Mouse (Mus musculus) limb, embryonic 14.5 days (tissue): ENCODE results near the gene Urah. TPM values are rescaled to one million over a fixed set of nuclear protein-coding genes. Genes with fewer than 3 reads are reported as not detected.
A peak's percentile ranks its signal among the peaks of the same experiment; 100 is the strongest.

Source experiments
- ATAC-seq: fragments of 200-750 bp; cut with Nextera tagmentation; 2 replicates; pipeline ENCODE4 v1.8.0; 2017; ENCODE audit warnings: low read depth, moderate number of reproducible peaks, moderate TSS enrichment; ENCODE audit not compliant: low FRiP score
- DNase-seq: peaks from one replicate; pipeline ENCODE4 v3.0.0-alpha.2; 2015; ENCODE audit warnings: low spot score
- H3K27ac ChIP-seq: fragments of 300-500 bp; sonication (generic); replicated peaks from 2 replicates; pipeline ENCODE4 v1.5.1; 2014; ENCODE audit warnings: low read depth, mild to moderate bottlenecking, low read length, moderate library complexity, mixed read lengths
- H3K27me3 ChIP-seq: fragments of 300-500 bp; sonication (generic); 2 replicates; pipeline ENCODE4 v1.6.1; 2014; ENCODE audit warnings: low read length, mixed read lengths; ENCODE audit not compliant: control insufficient read depth, insufficient read depth
- H3K36me3 ChIP-seq: fragments of 300-500 bp; sonication (generic); 2 replicates; pipeline ENCODE4 v1.6.1; 2014; ENCODE audit warnings: mild to moderate bottlenecking, low read length, moderate library complexity, mixed read lengths; ENCODE audit not compliant: control insufficient read depth, insufficient read depth
- H3K4me1 ChIP-seq: fragments of 300-500 bp; sonication (generic); 2 replicates; pipeline ENCODE4 v1.6.1; 2014; ENCODE audit warnings: antibody characterized with exemption, low read length, mixed read lengths; ENCODE audit not compliant: control insufficient read depth, insufficient read depth
- H3K4me2 ChIP-seq: fragments of 300-500 bp; sonication (generic); replicated peaks from 2 replicates; pipeline ENCODE4 v1.6.1; 2014; ENCODE audit warnings: low read depth, mild to moderate bottlenecking, low read length, moderate library complexity; ENCODE audit not compliant: severe bottlenecking
- H3K4me3 ChIP-seq: fragments of 300-500 bp; sonication (generic); replicated peaks from 2 replicates; pipeline ENCODE4 v1.5.1; 2014; ENCODE audit warnings: low read length
- H3K9ac ChIP-seq: fragments of 300-500 bp; sonication (generic); 2 replicates; pipeline ENCODE4 v1.6.1; 2014; ENCODE audit warnings: mild to moderate bottlenecking, low read depth, low read length, moderate library complexity; ENCODE audit not compliant: severe bottlenecking
- H3K9me3 ChIP-seq: fragments of 300-500 bp; sonication (generic); 2 replicates; pipeline ENCODE4 v1.6.1; 2016; ENCODE audit warnings: low read length; ENCODE audit not compliant: control insufficient read depth
- POLR2A ChIP-seq: fragments of 200-500 bp; IDR thresholded peaks from 2 replicates; pipeline ENCODE4 v1.8.0; 2012; ENCODE audit warnings: inconsistent platforms, mild to moderate bottlenecking, moderate library complexity, borderline replicate concordance; ENCODE audit not compliant: insufficient read depth, insufficient read length; ENCODE audit errors: extremely low read depth
- WGBS: fragments of 180-500 bp; shearing (Covaris S2); extraction: QIAGEN DNeasy Blood & Tissue Kit; methylation state at CpG from one replicate; pipeline ENCODE4 v1.1.7; 2014; 5-methylcytosine and 5-hydroxymethylcytosine counted together
- polyA plus RNA-seq, 2 experiments: library from polyadenylated mRNA; depleted of rRNA in 1 of 2; stranded (reverse) in 1 of 2; unstranded in 1 of 2; fragments of >200 nt; fragmentation: Nextera tagmentation in 1 of 2; extraction: Ambion mirVana in 1 of 2; gene quantifications; 2 replicates each; pipeline versions ENCODE4 v1.2.1 to v1.2.3; 2012 to 2014

Urah gene
- polyA plus RNA-seq, 2 experiments: 2.5 to 9.0 TPM

DNA sequence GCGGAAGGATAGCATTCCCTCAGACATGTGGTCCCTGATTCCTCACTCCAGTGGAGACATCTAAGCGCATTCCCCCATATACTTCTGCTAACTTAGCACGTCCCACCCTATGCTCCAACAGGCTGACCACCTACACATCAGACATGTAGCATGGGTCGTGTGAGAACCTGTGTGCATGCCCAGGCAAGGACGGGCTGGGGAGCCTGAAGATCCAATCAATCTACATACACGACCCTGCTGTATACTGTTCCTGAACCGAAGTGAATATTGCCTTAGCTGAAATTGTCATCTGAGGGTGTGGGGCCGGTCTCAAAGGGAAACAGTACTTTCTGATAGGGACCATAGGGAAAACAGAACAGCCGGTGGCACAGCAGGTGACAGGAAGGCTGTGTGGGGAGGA is 20.4 kb downstream of the Urah start:
- ATAC-seq: no peak
- H3K9ac ChIP-seq: peak overlapping the region; percentile 85
- H3K27me3 ChIP-seq: no peaks in the 10 kb centered on the region
- H3K27ac ChIP-seq: no peak overlapping the region
- no peak for TF ChIP-seq POLR2A
- H3K36me3 ChIP-seq: peaks cover 56% of the 10 kb centered on the region
- no peak for DNase-seq
- no peaks in the 10 kb centered on the region for H3K9me3 ChIP-seq
- WGBS: 79% methylated on average over 9 of the region's 9 CpGs
- H3K4me1 ChIP-seq: peaks cover 19% of the 10 kb centered on the region
- peak overlapping the region; percentile 82 for H3K4me3 ChIP-seq
- peak overlapping the region; percentile 98 for H3K4me2 ChIP-seq

DNA sequence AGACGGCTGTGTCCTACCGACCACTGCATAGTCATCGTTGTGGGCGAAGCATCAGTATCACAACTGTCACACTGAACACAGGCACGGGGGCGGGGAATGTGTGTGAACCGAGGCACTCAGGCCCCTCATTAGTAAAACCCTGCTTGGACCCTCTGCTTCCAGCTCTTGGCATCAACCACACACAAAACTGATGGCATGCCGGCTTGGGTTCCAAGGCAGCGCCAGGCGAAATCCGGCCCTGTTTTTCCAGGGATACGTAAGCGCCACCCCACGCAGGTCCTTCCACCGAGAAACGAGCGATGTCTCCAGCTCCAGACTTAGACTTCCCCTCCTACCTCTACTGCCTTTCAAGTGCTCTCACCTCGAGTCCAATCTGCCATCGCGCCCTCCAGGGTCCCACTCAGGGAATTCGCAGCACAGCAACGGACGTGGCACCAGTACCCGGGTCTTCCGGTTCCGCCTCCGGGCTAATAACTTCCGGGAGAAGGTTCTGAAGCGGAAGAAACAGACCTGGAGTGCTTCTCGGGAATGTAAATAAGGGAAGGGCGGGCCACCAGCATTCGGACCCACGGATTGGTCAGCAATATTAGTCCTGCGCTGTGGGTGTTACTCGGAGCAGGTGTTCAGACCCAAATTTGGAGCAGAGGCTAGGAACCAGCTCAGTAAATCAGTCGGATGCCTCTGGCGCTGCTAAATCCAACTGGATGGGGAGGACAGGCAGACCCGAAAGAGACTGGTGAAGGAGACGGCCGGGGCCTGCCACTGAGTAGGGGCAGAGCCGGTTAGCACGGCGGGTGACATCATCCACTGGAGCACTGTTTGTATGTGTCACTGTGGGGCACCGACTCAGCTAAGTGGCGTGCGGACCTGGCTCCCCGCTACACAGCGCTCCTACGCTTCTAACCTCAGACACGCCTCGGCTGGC is 21.3 kb downstream of the Urah start, which contains the start of gene Gm45785:
Gene Gm45785 (minus strand): TSS at position 472 of the 925 bp plus-strand sequence.
- TF ChIP-seq POLR2A: peak; percentile 56; the same call in 1 of the 2 replicates

DNA sequence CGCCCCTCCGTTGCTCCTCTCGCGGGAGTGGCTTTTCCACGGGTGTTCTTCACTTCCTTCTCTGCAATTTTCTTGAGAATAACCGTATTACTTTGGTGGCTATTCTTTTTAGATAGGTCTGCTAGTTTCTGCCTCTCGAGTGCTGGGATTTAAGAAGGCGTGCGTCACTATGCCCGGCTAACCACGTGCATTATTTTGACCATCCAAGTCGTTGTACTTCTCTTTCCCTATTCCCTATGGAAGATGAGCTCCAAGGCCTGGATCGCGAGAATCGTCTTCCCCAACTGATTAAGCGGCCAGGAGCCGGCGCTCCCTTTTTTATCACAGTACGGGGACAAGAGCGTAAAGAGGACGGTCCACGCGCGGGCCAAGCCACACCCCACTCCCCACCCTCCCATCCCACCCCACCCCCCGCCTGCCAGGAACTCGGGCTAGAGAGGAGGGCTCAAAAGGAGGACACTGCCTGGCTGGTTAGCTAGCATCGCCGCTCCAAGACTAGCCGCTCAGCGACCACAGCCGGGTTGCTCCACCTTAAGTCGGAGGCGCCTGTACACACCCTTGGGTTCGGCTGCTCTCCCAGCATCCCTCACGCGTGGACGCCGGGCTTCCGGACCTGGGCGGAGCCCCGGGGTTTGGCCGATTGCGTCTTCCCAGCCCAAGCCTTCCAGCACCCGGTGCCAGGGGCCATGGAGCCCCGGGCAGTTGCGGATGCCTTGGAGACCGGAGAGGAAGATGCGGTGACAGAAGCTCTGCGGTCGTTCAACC is 22.1 kb downstream of the Urah start, which contains the start of gene Ric8a:
Gene Ric8a (plus strand): TSS at position 173 of the 765 bp plus-strand sequence.
- Histone ChIP-seq H3K9me3 (no peaks in the 10 kb centered on the region), H3K27me3 (no peaks in the 10 kb centered on the region), H3K4me2 (peak within 1 kb of the TSS; percentile 98), H3K9ac (peak within 1 kb of the TSS; percentile 85), H3K4me1 (peaks cover 19% of the 10 kb centered on the region), H3K36me3 (peaks cover 59% of the 10 kb centered on the region), H3K4me3 (peak within 1 kb of the TSS; percentile 82), H3K27ac (peak within 1 kb of the TSS; percentile 83)
- TF ChIP-seq POLR2A: peak; percentile 68; the same call in 1 of the 2 replicates
- DNase-seq (peak; percentile 77), ATAC-seq (peak; percentile 86)
- under 1% methylated on average over 47 of the region's 50 CpGs for WGBS

More for the DNA sequence above, 21.3 kb downstream of the Urah start, which contains the start of gene Gm45785:
- Histone ChIP-seq H3K27me3 (no peaks in the 10 kb centered on the region), H3K4me2 (peak within 1 kb of the TSS; percentile 98), H3K9ac (peak within 1 kb of the TSS; percentile 85), H3K36me3 (peaks cover 58% of the 10 kb centered on the region), H3K27ac (peak within 1 kb of the TSS; percentile 83), H3K9me3 (no peaks in the 10 kb centered on the region), H3K4me1 (peaks cover 19% of the 10 kb centered on the region), H3K4me3 (peak within 1 kb of the TSS; percentile 82)
- under 1% methylated on average over 48 of the region's 51 CpGs for WGBS
- ATAC-seq: peak; percentile 86
- DNase-seq: peak; percentile 90

DNA sequence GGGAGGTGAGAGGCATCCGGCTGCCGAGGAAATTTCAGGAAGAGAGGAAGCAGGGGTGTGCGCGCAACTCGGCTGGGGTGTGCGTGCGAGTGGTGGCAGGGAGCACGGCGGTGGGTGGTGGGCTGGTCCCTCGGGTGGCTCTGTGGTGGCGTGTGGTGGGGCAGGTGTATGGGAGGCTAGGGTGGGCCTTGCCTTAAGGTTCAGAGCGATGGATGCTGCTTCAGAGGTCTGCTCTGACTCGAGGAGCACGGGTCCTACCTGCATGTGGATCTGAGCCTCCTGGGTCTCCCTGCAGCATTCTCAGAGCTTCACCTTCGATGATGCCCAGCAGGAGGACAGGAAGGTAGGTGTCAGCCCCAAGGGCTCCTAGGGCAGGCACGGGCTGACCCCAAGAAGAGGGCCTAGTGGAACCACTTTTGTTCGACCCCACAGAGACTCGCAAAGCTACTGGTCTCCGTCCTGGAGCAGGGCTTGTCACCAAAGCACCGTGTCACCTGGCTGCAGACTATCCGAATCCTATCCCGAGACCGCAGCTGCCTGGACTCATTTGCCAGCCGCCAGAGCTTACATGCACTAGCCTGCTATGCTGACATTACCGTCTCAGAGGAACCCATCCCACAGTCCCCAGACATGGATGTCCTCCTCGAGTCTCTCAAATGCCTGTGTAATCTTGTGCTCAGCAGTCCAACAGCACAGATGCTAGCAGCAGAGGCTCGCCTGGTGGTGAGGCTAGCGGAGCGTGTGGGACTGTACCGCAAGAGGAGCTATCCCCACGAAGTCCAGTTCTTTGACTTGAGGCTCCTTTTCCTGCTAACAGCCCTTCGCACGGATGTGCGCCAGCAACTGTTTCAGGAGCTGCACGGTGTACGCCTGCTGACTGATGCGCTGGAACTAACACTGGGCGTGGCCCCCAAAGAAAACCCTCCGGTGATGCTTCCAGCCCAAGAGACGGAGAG is 23.0 kb downstream of the Urah start, which contains the start of gene Bet1l:
Gene Bet1l (minus strand): TSS at position 28 of the 956 bp plus-strand sequence.
- Histone ChIP-seq H3K9me3 (no peaks in the 10 kb centered on the region), H3K4me1 (peaks cover 19% of the 10 kb centered on the region), H3K36me3 (peaks cover 59% of the 10 kb centered on the region), H3K4me2 (peak within 1 kb of the TSS; percentile 98), H3K9ac (peak within 1 kb of the TSS; percentile 85), H3K27ac (peak within 1 kb of the TSS; percentile 83), H3K4me3 (peak within 1 kb of the TSS; percentile 82), H3K27me3 (no peaks in the 10 kb centered on the region)
- no peak for DNase-seq
- WGBS: 38% methylated on average over 40 of the region's 40 CpGs
- ATAC-seq: peak; percentile 13; the same call in 1 of the 2 replicates
- TF ChIP-seq POLR2A: no peak
